Mouse (Mus musculus) mesoderm, embryonic 11.5 days (tissue): ENCODE measurements around the gene Amn.

Source experiments
- DNase-seq: peaks from one replicate; pipeline ENCODE4 v3.0.0-alpha.2; 2012; ENCODE audit warnings: low read depth, low spot score

Amn gene

DNA sequence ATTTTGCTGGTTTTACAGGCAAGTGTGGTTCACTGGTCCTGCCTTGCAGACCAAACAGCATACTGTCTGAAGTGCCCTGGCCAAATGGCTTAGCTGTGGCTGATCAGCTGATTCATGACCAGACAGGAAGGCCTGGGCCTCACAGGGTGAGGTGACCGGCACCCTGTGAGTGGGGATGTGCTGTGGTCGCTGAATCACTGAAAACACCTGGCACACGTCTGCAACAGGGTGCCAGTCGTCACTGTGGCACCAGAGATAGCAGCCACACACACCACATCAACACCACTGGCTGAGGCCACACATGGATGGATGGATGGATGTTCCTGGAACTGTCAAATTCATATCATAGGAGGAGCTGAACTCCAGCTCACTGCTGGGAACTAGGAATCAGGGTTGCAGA is 52.5 kb downstream of the Amn start:
- DNase-seq: no peak

DNA sequence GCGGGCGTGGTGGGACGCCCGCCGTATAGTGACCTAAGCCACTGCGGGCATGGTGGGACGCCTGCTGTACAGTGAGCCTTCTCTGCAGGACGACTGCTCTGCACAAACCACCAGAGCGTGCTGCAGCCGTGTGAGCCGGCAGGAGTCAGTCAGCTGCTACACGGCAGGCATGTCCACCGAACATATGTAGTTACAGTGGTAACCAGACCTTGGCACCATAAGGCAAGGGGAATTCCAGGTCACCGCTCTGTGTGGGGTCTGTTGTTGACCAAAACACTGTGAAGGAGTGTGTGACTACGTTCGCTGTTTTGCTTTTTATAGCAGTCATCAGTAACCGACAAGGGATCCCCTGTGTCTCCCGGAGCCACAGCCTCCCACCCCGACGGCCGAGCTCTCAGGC is 53.6 kb downstream of the Amn start:
- DNase-seq: no peak

DNA sequence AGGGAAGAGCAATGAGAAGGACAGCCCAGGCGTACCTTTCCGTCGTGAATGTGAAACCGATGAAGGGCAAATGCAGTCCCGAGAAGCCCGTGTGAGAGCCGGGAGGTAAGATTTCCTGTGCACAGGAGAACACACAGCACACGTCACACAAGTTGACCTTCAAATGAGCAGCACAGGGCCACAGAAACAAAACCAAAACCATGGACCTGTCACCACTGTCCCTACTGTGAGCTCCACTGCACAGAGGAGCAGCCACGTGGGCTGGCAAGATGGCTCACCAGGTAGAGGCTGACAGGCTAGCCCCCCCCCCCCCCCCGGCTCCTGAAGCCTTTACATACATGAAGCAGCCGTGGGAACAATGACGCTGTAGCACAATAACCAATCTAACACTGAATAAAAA is 54.1 kb downstream of the Amn start:
- no peak for DNase-seq

DNA sequence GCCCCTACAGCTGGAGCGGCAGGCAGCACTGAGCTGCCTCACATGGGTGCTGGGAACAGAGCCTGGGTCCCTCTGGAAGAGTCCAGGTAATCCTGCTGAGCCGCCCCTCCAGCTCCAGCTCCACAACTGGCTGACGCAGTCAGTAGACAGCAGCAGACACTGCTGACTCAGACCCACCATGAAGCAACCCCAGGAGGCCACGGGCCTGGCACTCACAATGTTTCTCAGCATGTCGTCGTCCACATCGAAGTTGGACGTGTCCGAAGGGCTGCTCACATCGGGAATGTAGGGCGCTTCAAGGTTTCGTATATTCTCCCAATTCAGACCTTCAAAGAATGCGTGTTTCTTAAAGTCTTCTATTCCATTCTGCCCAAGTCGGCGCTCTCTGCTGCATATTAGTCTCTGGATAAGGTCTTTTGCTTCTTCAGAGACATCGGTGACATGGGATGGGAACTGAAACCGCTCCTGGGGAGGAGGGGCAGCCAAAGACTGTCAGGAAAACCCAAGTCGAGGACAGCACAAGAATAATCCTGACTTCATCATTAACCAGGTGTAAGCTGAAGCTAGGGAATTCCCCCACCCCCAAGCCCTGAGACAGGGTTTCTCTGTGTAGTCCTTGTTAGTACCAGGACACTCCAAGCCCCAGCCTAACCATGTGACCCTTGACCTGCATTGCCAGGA is 55.0 kb downstream of the Amn start:
- DNase-seq: no peak
